Mouse (Mus musculus) right cerebral cortex, postnatal 4 days (tissue): ENCODE results near the gene Olfr1359.
"Not testable (repeated sequence)": the region's sequence is repeated elsewhere in the genome, so short reads cannot be mapped to it uniquely, and the experiment has no call there.

ENCODE experiments used
- DNase-seq: peaks from one replicate; pipeline ENCODE4 v3.0.0-alpha.2; 2022

Olfr1359 gene

GRCm38 (mm10) chr13:21697811-21698210, at the start of gene Olfr1359:
Olfr1359 (plus strand) TSS chr13:21698111.
- no peak for DNase-seq

GRCm38 (mm10) chr13:21663286-21663685, 34.6 kb upstream of the Olfr1359 start, which contains the start of gene Olfr1361:
Olfr1361 (minus strand) TSS chr13:21663386.
- no peak for DNase-seq

GRCm38 (mm10) chr13:21677305-21677704, 20.6 kb upstream of the Olfr1359 start, which contains the start of gene Olfr1360:
Olfr1360 (minus strand) TSS chr13:21677405.
- DNase-seq: no peak

- DNase-seq: no peak
Observed at GRCm38 (mm10) chr13:21706669-21707068, 8.8 kb downstream of the Olfr1359 start.

- DNase-seq: peak; percentile 89
Observed at GRCm38 (mm10) chr13:21710031-21710711, 12.3 kb downstream of the Olfr1359 start.

GRCm38 (mm10) chr13:21710821-21711525, 13.1 kb downstream of the Olfr1359 start:
- DNase-seq: peak; percentile 76

GRCm38 (mm10) chr13:21711698-21712097, 13.8 kb downstream of the Olfr1359 start:
- no peak for DNase-seq

GRCm38 (mm10) chr13:21714725-21715124, 16.8 kb downstream of the Olfr1359 start:
- no peak for DNase-seq

- DNase-seq: no peak
Observed at GRCm38 (mm10) chr13:21715131-21715863, 17.4 kb downstream of the Olfr1359 start.

GRCm38 (mm10) chr13:21715864-21716539, 18.1 kb downstream of the Olfr1359 start, which contains the start of the genes Hist1h2bl and Hist1h2ai:
Hist1h2bl (minus strand) TSS chr13:21716143.
Hist1h2ai (plus strand) TSS chr13:21716422.
- DNase-seq: peak; percentile 51

- DNase-seq: not testable (repeated sequence)
Observed at GRCm38 (mm10) chr13:21716540-21717391, 18.9 kb downstream of the Olfr1359 start.

GRCm38 (mm10) chr13:21717397-21718357, 19.8 kb downstream of the Olfr1359 start, which contains the start of gene Hist1h3h:
Hist1h3h (plus strand) TSS chr13:21717659.
- peak; percentile 72 for DNase-seq

- no peak for DNase-seq
Observed at GRCm38 (mm10) chr13:21718381-21719080, 20.6 kb downstream of the Olfr1359 start.

GRCm38 (mm10) chr13:21721107-21721756, 23.3 kb downstream of the Olfr1359 start:
- not testable (repeated sequence) for DNase-seq

- not testable (repeated sequence) for DNase-seq
Observed at GRCm38 (mm10) chr13:21721757-21722372, 24.0 kb downstream of the Olfr1359 start, which contains the start of gene Hist1h2bm. Hist1h2bm (plus strand) TSS chr13:21722044.

GRCm38 (mm10) chr13:21722373-21722925, 24.5 kb downstream of the Olfr1359 start:
- no peak for DNase-seq

GRCm38 (mm10) chr13:21722993-21723836, 25.3 kb downstream of the Olfr1359 start:
- DNase-seq: no peak
